Mouse (Mus musculus) embryo, embryonic 10.5 days (tissue): ENCODE measurements around the gene Ivd.
A peak's percentile ranks its signal among the peaks of the same experiment; 100 is the strongest.

ENCODE experiments used
- DNase-seq: peaks from one replicate; pipeline ENCODE4 v3.0.0-alpha.2; 2015; ENCODE audit warnings: low spot score

Gene Ivd

GRCm38 (mm10) chr2:118861454-118862339 is at the start of gene Ivd:
Gene Ivd, plus strand, starts transcription at chr2:118861954.
- peak; percentile 98 for DNase-seq

- no peak for DNase-seq
These were observed 49.0 kb upstream of the Ivd start for GRCm38 (mm10) chr2:118812724-118813123.

- DNase-seq = peak; percentile 98
These were observed 47.5 kb upstream of the Ivd start, which contains the start of gene Knstrn for GRCm38 (mm10) chr2:118813981-118814836. Gene Knstrn, plus strand, starts transcription at chr2:118814003.

- no peak for DNase-seq
These were observed 39.0 kb upstream of the Ivd start for GRCm38 (mm10) chr2:118822800-118823199.

GRCm38 (mm10) chr2:118824396-118824795 is 37.4 kb upstream of the Ivd start:
- DNase-seq = no peak

- no peak for DNase-seq
These were observed 32.7 kb upstream of the Ivd start for GRCm38 (mm10) chr2:118829096-118829495.

- no peak for DNase-seq
These were observed 27.7 kb upstream of the Ivd start for GRCm38 (mm10) chr2:118834061-118834460.

GRCm38 (mm10) chr2:118835115-118835514 is 26.6 kb upstream of the Ivd start:
- no peak for DNase-seq

- DNase-seq = no peak
These were observed 23.4 kb upstream of the Ivd start for GRCm38 (mm10) chr2:118838330-118838729.

- no peak for DNase-seq
These were observed 20.6 kb upstream of the Ivd start for GRCm38 (mm10) chr2:118841186-118841585.

- DNase-seq = no peak
These were observed 20.0 kb upstream of the Ivd start for GRCm38 (mm10) chr2:118841774-118842173.

GRCm38 (mm10) chr2:118844427-118844826 is 17.3 kb upstream of the Ivd start:
- no peak for DNase-seq

- DNase-seq = no peak
These were observed 15.5 kb upstream of the Ivd start for GRCm38 (mm10) chr2:118846246-118846645.

- peak; percentile 60 for DNase-seq
These were observed 10.0 kb upstream of the Ivd start for GRCm38 (mm10) chr2:118851756-118852155.

- no peak for DNase-seq
These were observed 554 bp downstream of the Ivd start for GRCm38 (mm10) chr2:118862340-118862675.

GRCm38 (mm10) chr2:118870601-118871000 is 8.8 kb downstream of the Ivd start:
- DNase-seq = no peak

GRCm38 (mm10) chr2:118871032-118871431 is 9.3 kb downstream of the Ivd start:
- no peak for DNase-seq

- no peak for DNase-seq
These were observed 11.3 kb downstream of the Ivd start for GRCm38 (mm10) chr2:118873018-118873417.

- DNase-seq = no peak
These were observed 12.2 kb downstream of the Ivd start for GRCm38 (mm10) chr2:118873890-118874430.

GRCm38 (mm10) chr2:118875316-118875715 is 13.6 kb downstream of the Ivd start:
- DNase-seq = no peak

- DNase-seq = no peak
These were observed 14.7 kb downstream of the Ivd start for GRCm38 (mm10) chr2:118876453-118876852.

- DNase-seq = no peak
These were observed 19.3 kb downstream of the Ivd start for GRCm38 (mm10) chr2:118881019-118881418.

GRCm38 (mm10) chr2:118881956-118882355 is 20.2 kb downstream of the Ivd start:
- DNase-seq = no peak
